Mouse (Mus musculus) T-cell, adult 2 months (primary cell): ENCODE measurements around the gene Agtrap.
"Not testable (repeated sequence)": the region's sequence is repeated elsewhere in the genome, so short reads cannot be mapped to it uniquely, and the experiment has no call there.

Experiments
- DNase-seq: peaks from one replicate; pipeline ENCODE4 v3.0.0; 2022; ENCODE audit warnings: low spot score

The Agtrap gene

GRCm38 (mm10) chr4:148050396-148050914, 37.4 kb downstream of the Agtrap start:
- not testable (repeated sequence) for DNase-seq

GRCm38 (mm10) chr4:148046450-148047031, 41.3 kb downstream of the Agtrap start:
- no peak for DNase-seq

GRCm38 (mm10) chr4:148044113-148044512, 43.7 kb downstream of the Agtrap start:
- no peak for DNase-seq

GRCm38 (mm10) chr4:148043327-148043726, 44.5 kb downstream of the Agtrap start:
- not testable (repeated sequence) for DNase-seq

GRCm38 (mm10) chr4:148041611-148042191, 46.1 kb downstream of the Agtrap start:
- DNase-seq, result peak; percentile 33

GRCm38 (mm10) chr4:148040933-148041610, 46.8 kb downstream of the Agtrap start:
- no peak for DNase-seq

GRCm38 (mm10) chr4:148040029-148040830, 47.6 kb downstream of the Agtrap start:
- no peak for DNase-seq

GRCm38 (mm10) chr4:148039254-148040028, 48.4 kb downstream of the Agtrap start:
- DNase-seq, result no peak

GRCm38 (mm10) chr4:148038600-148039253, 49.1 kb downstream of the Agtrap start, which contains the start of the genes Clcn6 and Mthfr:
Gene Clcn6 (minus strand): TSS chr4:148038821.
Gene Mthfr (plus strand): TSS chr4:148039077.
- peak; percentile 99 for DNase-seq

GRCm38 (mm10) chr4:148038079-148038599, 49.7 kb downstream of the Agtrap start:
- DNase-seq, result no peak

- DNase-seq, result no peak
These were observed 52.4 kb downstream of the Agtrap start for GRCm38 (mm10) chr4:148035440-148035839.

GRCm38 (mm10) chr4:148033858-148034410, 53.9 kb downstream of the Agtrap start:
- DNase-seq, result peak; percentile 31

GRCm38 (mm10) chr4:148030506-148030905, 57.3 kb downstream of the Agtrap start:
- DNase-seq, result no peak

- no peak for DNase-seq
These were observed 58.5 kb downstream of the Agtrap start for GRCm38 (mm10) chr4:148029297-148029696.
